ENCODE assay signal across 18 mouse cellular contexts in genomic region chr9:55259741-55260140, GRCm38 (mm10). TPM values are rescaled to one million over a fixed set of nuclear protein-coding genes. Genes with fewer than 3 reads are reported as not detected.
DNase-seq lines count a peak whose midpoint lies in the region; ATAC-seq and TF ChIP-seq lines count a peak whose summit lies in the region.
"Had no signal": no experiment of that assay in that cellular context is flagged by ENCODE, and none has a peak within 500 bp of the region (broad histone marks: within the 10 kb centered on the region; RNA-seq: fewer than 3 reads in every experiment).

No protein-coding gene starts in this region.

- H3K9ac ChIP-seq in lung, embryonic 14.5 days: no peak overlapping the region
- H3K9ac ChIP-seq: forebrain, embryonic 13.5 days; forebrain, postnatal 0 days; hindbrain, embryonic 13.5 days had no signal

- H3K36me3 ChIP-seq in kidney, adult 2 months (ENCODE audit: control insufficient read depth, insufficient read depth, low read length): no peaks in the 10 kb centered on the region
- H3K36me3 ChIP-seq in lung, embryonic 14.5 days (ENCODE audit: insufficient read depth): no peaks in the 10 kb centered on the region
- H3K36me3 ChIP-seq: embryonic facial prominence, embryonic 10.5 days; hindbrain, embryonic 13.5 days had no signal

- DNase-seq in kidney, adult 2 months: peak; percentile 49
- DNase-seq in kidney, postnatal 25 days: no peak
- peak; percentile 4 for DNase-seq in lung, embryonic 14.5 days
- no peak for DNase-seq in lung, postnatal 36 days
- DNase-seq in brain, embryonic 14.5 days (ENCODE audit: low read depth): peak; percentile 9
- no peak for DNase-seq in spleen, postnatal 4 days (ENCODE audit: low spot score in 2 of 2)
- DNase-seq: adrenal gland, adult 2 months; adrenal gland, postnatal 25 days; cerebellum, adult 18-20 months; cerebellum, postnatal 10 days; forebrain, postnatal 0 days; gastrocnemius, postnatal 14 days; heart, postnatal 10 days had no signal

- H3K9me3 ChIP-seq in lung, embryonic 14.5 days (ENCODE audit: low read depth, low read length): no peaks in the 10 kb centered on the region
- H3K9me3 ChIP-seq: embryonic facial prominence, embryonic 10.5 days; forebrain, embryonic 13.5 days; hindbrain, embryonic 13.5 days had no signal

- TF ChIP-seq CTCF in kidney, adult 2 months (conservative IDR thresholded peaks at IDR 0.05; ENCODE audit: insufficient read depth, insufficient read length, low read depth, low read length): no peak
- no peak for TF ChIP-seq CTCF in lung, embryonic 14.5 days (IDR thresholded peaks at IDR 0.05; ENCODE audit: low read depth)
- TF ChIP-seq CTCF in brain, embryonic 14.5 days (IDR thresholded peaks at IDR 0.05; ENCODE audit: borderline replicate concordance, extremely low read depth, insufficient read depth, insufficient read length): no peak

- H3K27me3 ChIP-seq in kidney, adult 2 months (replicated peaks; ENCODE audit: control insufficient read depth, insufficient read depth, low read length): no peaks in the 10 kb centered on the region
- no peaks in the 10 kb centered on the region for H3K27me3 ChIP-seq in lung, embryonic 14.5 days (ENCODE audit: insufficient read depth, low read length)
- H3K27me3 ChIP-seq: CH12.LX; forebrain, embryonic 13.5 days; hindbrain, embryonic 13.5 days had no signal

- no peak for ATAC-seq in lung, embryonic 14.5 days (ENCODE audit: insufficient read depth)
- ATAC-seq: forebrain, embryonic 13.5 days; forebrain, postnatal 0 days; hindbrain, postnatal 0 days had no signal

- H3K4me1 ChIP-seq in kidney, adult 2 months (ENCODE audit: control insufficient read depth, insufficient read depth, low read length): no peaks in the 10 kb centered on the region
- H3K4me1 ChIP-seq in lung, embryonic 14.5 days (ENCODE audit: insufficient read depth): no peaks in the 10 kb centered on the region
- H3K4me1 ChIP-seq: embryonic facial prominence, embryonic 10.5 days; forebrain, embryonic 13.5 days; hindbrain, embryonic 13.5 days had no signal

- H3K4me3 ChIP-seq in kidney, adult 2 months (ENCODE audit: insufficient read depth, low read depth, low read length): no peak overlapping the region
- no peak overlapping the region for H3K4me3 ChIP-seq in lung, embryonic 14.5 days (ENCODE audit: low read depth, low read length)
- H3K4me3 ChIP-seq: embryonic facial prominence, embryonic 10.5 days; forebrain, embryonic 13.5 days; hindbrain, embryonic 13.5 days had no signal

- no peak overlapping the region for H3K27ac ChIP-seq in kidney, adult 2 months (ENCODE audit: insufficient read depth, low read depth, low read length)
- no peak overlapping the region for H3K27ac ChIP-seq in lung, embryonic 14.5 days (ENCODE audit: low read depth)
- H3K27ac ChIP-seq: embryonic facial prominence, embryonic 10.5 days; forebrain, embryonic 13.5 days; hindbrain, embryonic 13.5 days; hindbrain, postnatal 0 days had no signal

- H3K4me2 ChIP-seq in lung, embryonic 14.5 days: no peak overlapping the region
- H3K4me2 ChIP-seq: forebrain, embryonic 13.5 days; hindbrain, embryonic 13.5 days had no signal

- TF ChIP-seq POLR2A in kidney, adult 2 months (IDR thresholded peaks at IDR 0.05; ENCODE audit: low read depth, low read length): no peak
- no peak for TF ChIP-seq POLR2A in brain, embryonic 14.5 days (IDR thresholded peaks at IDR 0.05; ENCODE audit: borderline replicate concordance, extremely low read depth, insufficient read depth, insufficient read length, poor library complexity, severe bottlenecking)

- WGBS in kidney, adult 2 months: 36% methylated on average over 6 of the region's 6 CpGs
- WGBS in lung, embryonic 14.5 days: 51% methylated on average over 6 of the region's 6 CpGs

RNA-seq across cellular contexts. Expression of gene Fbxo22, which starts 51.0 kb away (rescaled TPM):
- polyA plus RNA-seq in kidney, adult 2 months (2012; rRNA removed): 26.4 and 27.7 TPM in 2 replicates
- polyA plus RNA-seq in lung, embryonic 14.5 days (2014; fragmentation: Nextera tagmentation; extraction: Ambion mirVana): 62.3 and 65.9 TPM in 2 replicates
- polyA plus RNA-seq in brain, embryonic 14.5 days (2012; rRNA removed): 35.0 and 44.2 TPM in 2 replicates

Comparison
In these comparisons a context has a peak if more than half of its experiments do, and no peak if none do; other contexts are left out.
1. DNase-seq: peak in kidney, adult 2 months (single experiment), lung, embryonic 14.5 days (single experiment) and brain, embryonic 14.5 days (single experiment); none in kidney, postnatal 25 days (0 of 2), lung, postnatal 36 days (single experiment) and spleen, postnatal 4 days (0 of 2).